Mouse (Mus musculus) neural tube, embryonic 15.5 days (tissue): ENCODE results near the gene Fgf15. TPM values are rescaled to one million over a fixed set of nuclear protein-coding genes. Genes with fewer than 3 reads are reported as not detected.
A peak's percentile ranks its signal among the peaks of the same experiment; 100 is the strongest.

ENCODE experiments used
- ATAC-seq: fragments of 200-750 bp; cut with Nextera tagmentation; 2 replicates; pipeline ENCODE4 v1.8.0; 2017; ENCODE audit warnings: mild to moderate bottlenecking, moderate TSS enrichment, moderate library complexity; ENCODE audit not compliant: low FRiP score
- H3K27ac ChIP-seq: fragments of 300-500 bp; sonication (generic); replicated peaks from 2 replicates; pipeline ENCODE4 v1.5.1; 2015; ENCODE audit warnings: mild to moderate bottlenecking, inconsistent platforms
- H3K27me3 ChIP-seq: fragments of 300-500 bp; sonication (generic); replicated peaks from 2 replicates; pipeline ENCODE4 v1.6.1; 2015; ENCODE audit warnings: inconsistent platforms
- H3K36me3 ChIP-seq: fragments of 300-500 bp; sonication (generic); 2 replicates; pipeline ENCODE4 v1.6.1; 2015; ENCODE audit warnings: inconsistent platforms
- H3K4me1 ChIP-seq: fragments of 300-500 bp; sonication (generic); 2 replicates; pipeline ENCODE4 v1.6.1; 2015; ENCODE audit warnings: inconsistent platforms
- H3K4me2 ChIP-seq: fragments of 300-500 bp; sonication (generic); 2 replicates; pipeline ENCODE4 v1.6.1; 2015; ENCODE audit warnings: inconsistent platforms, mild to moderate bottlenecking, moderate library complexity
- H3K4me3 ChIP-seq: fragments of 300-500 bp; sonication (generic); replicated peaks from 2 replicates; pipeline ENCODE4 v1.5.1; 2015; ENCODE audit warnings: mild to moderate bottlenecking, inconsistent platforms
- H3K9ac ChIP-seq: fragments of 300-500 bp; sonication (generic); replicated peaks from 2 replicates; pipeline ENCODE4 v1.6.1; 2015; ENCODE audit warnings: mild to moderate bottlenecking, inconsistent platforms
- H3K9me3 ChIP-seq: fragments of 300-500 bp; sonication (generic); replicated peaks from 2 replicates; pipeline ENCODE4 v1.6.1; 2016; ENCODE audit warnings: inconsistent platforms
- WGBS: fragments of 180-500 bp; shearing (Covaris S2); methylation state at CpG from one replicate; pipeline ENCODE4 v1.1.7; 2015; ENCODE audit warnings: mixed read lengths; 5-methylcytosine and 5-hydroxymethylcytosine counted together
- polyA plus RNA-seq: library from polyadenylated mRNA; unstranded; fragments of >200 nt; fragmentation: Nextera tagmentation; extraction: Ambion mirVana; gene quantifications from 2 replicates; pipeline ENCODE4 v1.2.1, GENCODE M21; 2015

The Fgf15 gene
- polyA plus RNA-seq, 1 experiment from 2014 or later = 7.8 TPM

GRCm38 (mm10) chr7:144933796-144934195, 37.5 kb downstream of the Fgf15 start:
- Histone ChIP-seq H3K4me3 (no peak overlapping the region), H3K27me3 (peaks cover 9% of the 10 kb centered on the region; the same call in 1 of the 2 replicates), H3K9me3 (no peaks in the 10 kb centered on the region), H3K36me3 (no peaks in the 10 kb centered on the region), H3K9ac (no peak overlapping the region), H3K4me2 (no peak overlapping the region), H3K4me1 (peaks cover 38% of the 10 kb centered on the region), H3K27ac (no peak overlapping the region)
- no peak for ATAC-seq
- WGBS = 91% methylated on average over 8 of the region's 8 CpGs

- Histone ChIP-seq H3K4me2 (no peak overlapping the region), H3K9ac (no peak overlapping the region), H3K36me3 (no peaks in the 10 kb centered on the region), H3K27me3 (peaks cover 20% of the 10 kb centered on the region), H3K27ac (no peak overlapping the region), H3K4me1 (peaks cover 44% of the 10 kb centered on the region), H3K9me3 (no peaks in the 10 kb centered on the region), H3K4me3 (no peak overlapping the region)
- WGBS = 48% methylated on average over 5 of the region's 5 CpGs
- no peak for ATAC-seq
Measured at GRCm38 (mm10) chr7:144934901-144935300, 38.6 kb downstream of the Fgf15 start.

- Histone ChIP-seq H3K4me1 (peaks cover 47% of the 10 kb centered on the region), H3K4me2 (no peak overlapping the region), H3K9me3 (no peaks in the 10 kb centered on the region), H3K36me3 (no peaks in the 10 kb centered on the region), H3K27me3 (peaks cover 25% of the 10 kb centered on the region), H3K27ac (no peak overlapping the region), H3K9ac (no peak overlapping the region; the same call in 1 of the 2 replicates), H3K4me3 (no peak overlapping the region)
- ATAC-seq = no peak
- 48% methylated on average over 5 of the region's 5 CpGs for WGBS
Measured at GRCm38 (mm10) chr7:144935563-144935962, 39.2 kb downstream of the Fgf15 start.

DNA sequence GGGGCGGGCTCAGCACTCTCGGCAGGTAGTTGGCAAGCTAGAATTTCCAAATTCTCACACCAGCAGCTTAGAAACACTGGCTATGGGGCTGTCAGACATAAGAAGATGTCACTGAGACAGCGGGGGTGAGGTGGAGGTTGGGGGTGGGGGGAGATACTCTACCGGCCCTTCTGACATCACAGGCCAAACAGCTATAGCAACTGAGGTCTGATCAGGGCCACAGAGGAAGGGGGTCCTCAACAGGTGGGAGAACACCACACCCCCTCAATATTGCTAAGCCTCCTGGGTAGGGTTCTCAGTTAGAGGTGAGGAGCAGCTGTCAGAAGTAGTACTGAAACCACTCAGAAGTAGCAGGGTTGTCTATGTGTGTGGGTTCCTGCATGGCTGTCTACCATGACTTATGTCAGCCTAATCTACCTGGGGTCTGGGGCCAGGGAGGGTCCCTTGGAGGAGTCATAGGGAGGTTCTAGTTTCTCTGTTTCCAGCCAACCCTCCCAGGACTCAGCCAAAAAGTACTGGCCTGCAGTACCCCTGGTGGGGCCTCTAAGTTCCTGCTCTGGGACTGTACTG, 40.1 kb downstream of the Fgf15 start:
- peaks cover 55% of the 10 kb centered on the region for H3K4me1 ChIP-seq
- no peak overlapping the region for H3K4me3 ChIP-seq
- no peak overlapping the region for H3K9ac ChIP-seq
- H3K4me2 ChIP-seq = no peak overlapping the region
- no peaks in the 10 kb centered on the region for H3K36me3 ChIP-seq
- no peak overlapping the region for H3K27ac ChIP-seq
- H3K27me3 ChIP-seq = peaks cover 29% of the 10 kb centered on the region
- WGBS = 84% methylated on average over 4 of the region's 4 CpGs
- ATAC-seq = no peak
- H3K9me3 ChIP-seq = no peaks in the 10 kb centered on the region

DNA sequence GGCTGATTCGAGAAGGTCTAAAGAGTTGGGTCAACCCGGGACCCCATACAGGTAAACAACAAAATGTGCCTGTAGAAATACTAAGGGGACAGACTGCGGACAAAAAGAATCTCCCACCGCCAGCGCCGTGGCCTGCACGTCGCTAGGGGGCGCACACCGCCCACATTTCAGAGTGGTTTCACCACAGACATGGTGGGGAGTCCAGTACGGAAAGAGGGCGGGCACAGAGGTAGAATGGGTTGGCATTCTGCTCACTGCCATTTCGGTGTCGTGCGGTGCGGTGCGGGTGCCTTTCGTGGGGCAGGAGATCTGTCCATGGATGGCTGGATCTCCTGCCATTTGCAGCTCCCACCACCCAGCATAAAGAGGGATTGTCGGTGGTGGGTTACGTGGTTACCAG, 41.2 kb downstream of the Fgf15 start:
- Histone ChIP-seq H3K9me3 (no peaks in the 10 kb centered on the region), H3K27me3 (peaks cover 40% of the 10 kb centered on the region), H3K9ac (peak overlapping the region; percentile 37), H3K27ac (no peak overlapping the region), H3K4me3 (peak overlapping the region; percentile 48), H3K4me1 (peaks cover 66% of the 10 kb centered on the region), H3K36me3 (no peaks in the 10 kb centered on the region), H3K4me2 (peak overlapping the region; percentile 100)
- peak; percentile 60 for ATAC-seq
- 1% methylated on average over 20 of the region's 20 CpGs for WGBS

GRCm38 (mm10) chr7:144937899-144938517, 41.7 kb downstream of the Fgf15 start:
- H3K4me1 ChIP-seq = peaks cover 71% of the 10 kb centered on the region
- peak overlapping the region; percentile 100 for H3K4me2 ChIP-seq
- ATAC-seq = no peak
- H3K9me3 ChIP-seq = no peaks in the 10 kb centered on the region
- no peak overlapping the region for H3K27ac ChIP-seq
- under 1% methylated on average over 39 of the region's 39 CpGs for WGBS
- peak overlapping the region; percentile 48 for H3K4me3 ChIP-seq
- H3K36me3 ChIP-seq = no peaks in the 10 kb centered on the region
- H3K9ac ChIP-seq = peak overlapping the region; percentile 37
- peaks cover 45% of the 10 kb centered on the region for H3K27me3 ChIP-seq

DNA sequence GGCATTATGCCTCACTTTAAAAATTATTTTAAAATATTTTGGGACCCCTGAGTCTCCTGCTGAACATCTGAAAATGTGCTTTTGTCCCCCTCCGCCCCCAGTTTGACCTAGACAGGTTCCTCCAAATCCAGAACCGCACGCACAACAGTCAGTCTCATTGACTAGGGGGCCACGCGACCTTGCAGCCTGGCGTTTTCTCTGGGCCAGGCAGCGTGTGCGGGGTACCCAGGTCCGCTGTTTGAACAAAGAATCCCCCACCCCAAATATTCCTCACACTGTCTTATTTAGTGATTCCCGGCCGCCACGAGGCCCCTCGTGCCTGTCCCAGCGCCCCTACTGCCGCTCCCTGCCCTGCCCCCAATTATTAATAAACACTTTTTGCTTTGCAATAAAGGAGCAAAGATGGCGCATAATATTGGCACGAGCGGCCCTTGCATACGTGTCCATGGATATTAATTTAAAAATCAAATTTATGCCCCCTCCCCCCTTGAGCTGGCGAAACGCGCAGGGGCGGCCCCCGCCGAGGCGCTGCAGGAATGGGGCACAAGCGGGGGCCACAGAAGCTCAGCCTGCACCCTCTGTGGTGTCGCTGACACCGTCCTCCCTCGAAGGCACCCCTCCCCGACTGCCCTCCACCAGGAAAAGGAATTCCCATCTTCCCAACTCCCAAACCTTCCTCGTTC, 42.5 kb downstream of the Fgf15 start:
- no peak for ATAC-seq
- H3K27ac ChIP-seq = no peak overlapping the region; the same call in 1 of the 2 replicates
- under 1% methylated on average over 32 of the region's 32 CpGs for WGBS
- no peaks in the 10 kb centered on the region for H3K36me3 ChIP-seq
- H3K9me3 ChIP-seq = no peaks in the 10 kb centered on the region
- peak overlapping the region; percentile 48 for H3K4me3 ChIP-seq
- H3K4me2 ChIP-seq = peak overlapping the region; percentile 100
- H3K9ac ChIP-seq = peak overlapping the region; percentile 37
- H3K27me3 ChIP-seq = peaks cover 51% of the 10 kb centered on the region
- H3K4me1 ChIP-seq = peaks cover 76% of the 10 kb centered on the region

DNA sequence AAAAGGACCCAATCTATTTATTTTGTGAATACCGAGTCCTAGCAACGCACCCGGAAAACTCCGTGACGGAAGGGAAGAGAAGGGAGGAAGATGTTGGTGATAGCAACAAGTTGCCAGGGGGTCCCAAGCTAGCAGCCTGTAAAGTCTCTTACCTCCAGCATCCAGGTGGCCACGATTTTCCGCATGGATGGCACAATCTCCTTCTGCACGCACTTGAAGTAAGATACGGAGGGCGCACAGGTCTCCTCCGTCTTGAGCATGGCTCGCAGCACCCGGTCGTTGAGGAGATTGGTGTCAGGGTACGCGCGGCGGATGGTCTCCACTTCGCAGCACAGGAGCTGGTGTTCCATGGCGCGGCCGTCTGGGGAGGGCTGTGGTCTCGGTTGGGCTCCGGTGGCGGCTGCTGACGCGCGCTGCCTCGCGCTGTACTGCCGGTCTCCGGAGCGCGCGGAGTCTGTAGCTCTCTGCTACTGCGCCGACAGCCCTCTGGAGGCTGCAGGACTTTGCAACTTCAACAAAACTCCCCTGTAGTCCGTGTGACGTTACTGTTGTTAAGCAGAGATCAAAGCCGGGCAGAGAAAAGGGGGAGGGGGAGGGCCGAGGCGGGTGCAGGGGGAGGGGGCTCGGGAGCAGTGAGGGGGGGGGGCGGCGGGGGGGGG, 43.1 kb downstream of the Fgf15 start, which contains the start of gene Ccnd1:
Ccnd1 (minus strand) TSS at position 582 of the 659 bp plus-strand sequence.
- Histone ChIP-seq H3K27ac (peak within 1 kb of the TSS; percentile 11; the same call in 1 of the 2 replicates), H3K4me2 (peak within 1 kb of the TSS; percentile 100), H3K4me1 (peaks cover 76% of the 10 kb centered on the region), H3K9me3 (no peaks in the 10 kb centered on the region), H3K9ac (peak within 1 kb of the TSS; percentile 37), H3K36me3 (no peaks in the 10 kb centered on the region), H3K27me3 (peaks cover 56% of the 10 kb centered on the region), H3K4me3 (peak within 1 kb of the TSS; percentile 48)
- WGBS = 0% methylated on average over 36 of the region's 45 CpGs
- ATAC-seq = peak; percentile 26

DNA sequence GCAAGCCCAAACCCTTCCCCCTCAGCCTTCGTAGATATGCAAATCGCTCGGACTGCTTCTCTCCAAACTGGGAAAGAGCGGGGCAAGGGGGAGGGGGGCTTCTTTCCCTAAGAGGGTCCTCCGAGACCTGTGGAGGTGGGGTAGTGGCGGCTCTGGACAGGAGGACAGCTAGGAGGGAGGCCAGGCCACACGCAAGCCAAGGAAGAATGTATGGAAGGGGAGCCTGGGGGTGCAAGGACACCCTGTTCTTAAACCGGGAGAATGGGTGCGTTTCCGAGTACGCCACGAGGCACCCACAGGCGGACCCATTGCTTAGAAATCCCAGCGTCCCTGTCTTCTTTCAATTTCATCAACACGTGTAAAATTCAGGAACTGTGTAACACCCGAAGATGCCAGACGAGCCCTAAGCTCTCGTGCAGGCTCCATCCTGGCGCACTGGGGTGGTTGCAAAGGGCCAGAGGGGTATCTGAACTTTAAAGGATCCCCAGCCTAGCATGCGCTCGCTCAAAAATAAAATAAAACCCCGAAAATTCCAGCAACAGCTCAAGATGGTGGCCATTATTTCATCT, 43.8 kb downstream of the Fgf15 start:
- H3K4me1 ChIP-seq = peaks cover 76% of the 10 kb centered on the region

GRCm38 (mm10) chr7:144940585-144940984, 44.3 kb downstream of the Fgf15 start:
- peaks cover 63% of the 10 kb centered on the region for H3K27me3 ChIP-seq
- under 1% methylated on average over 11 of the region's 11 CpGs for WGBS
- H3K27ac ChIP-seq = no peak overlapping the region
- H3K4me1 ChIP-seq = peaks cover 72% of the 10 kb centered on the region
- H3K9me3 ChIP-seq = no peaks in the 10 kb centered on the region
- ATAC-seq = no peak
- H3K4me3 ChIP-seq = no peak overlapping the region
- no peak overlapping the region for H3K9ac ChIP-seq
- H3K4me2 ChIP-seq = peak overlapping the region; percentile 100
- no peaks in the 10 kb centered on the region for H3K36me3 ChIP-seq

More for the DNA sequence above, 43.8 kb downstream of the Fgf15 start:
- ATAC-seq = no peak
- Histone ChIP-seq H3K27me3 (peaks cover 62% of the 10 kb centered on the region), H3K27ac (0 out of 2 replicates have a peak overlapping the region, but pooled peaks have one; percentile 11), H3K9me3 (no peaks in the 10 kb centered on the region), H3K9ac (no peak overlapping the region), H3K4me2 (peak overlapping the region; percentile 100), H3K36me3 (no peaks in the 10 kb centered on the region), H3K4me3 (peak overlapping the region; percentile 48)
- under 1% methylated on average over 22 of the region's 22 CpGs for WGBS

DNA sequence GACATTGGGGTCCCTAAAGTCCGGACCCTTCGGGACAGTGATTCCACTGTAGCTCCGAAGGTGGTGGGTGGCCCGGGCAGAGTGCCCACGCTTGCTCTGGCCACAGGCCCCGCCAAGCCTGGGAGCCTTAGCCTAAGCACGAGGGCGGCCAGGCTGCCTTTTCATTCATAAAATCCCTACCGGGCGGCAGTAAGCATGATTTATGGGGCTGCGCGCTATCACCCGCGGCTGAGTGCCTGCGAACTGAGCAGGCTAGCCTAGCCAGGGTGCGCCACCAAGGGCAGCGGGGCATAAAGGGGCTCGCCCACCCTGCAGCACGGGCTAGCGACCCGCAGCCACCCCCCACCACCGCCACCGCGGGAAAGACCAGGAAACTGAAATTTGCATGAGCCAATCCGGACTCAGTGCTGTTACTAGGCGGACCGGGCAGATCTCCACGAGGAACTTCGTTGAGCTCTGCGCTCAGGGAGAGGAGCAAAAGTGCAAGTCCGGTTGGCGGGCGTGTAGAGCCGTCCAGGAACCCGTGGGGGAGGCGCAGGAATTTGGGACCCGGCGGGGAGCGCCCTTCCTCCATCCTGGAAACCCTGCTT, 45.0 kb downstream of the Fgf15 start:
- H3K36me3 ChIP-seq = no peaks in the 10 kb centered on the region
- peak overlapping the region; percentile 75 for H3K27ac ChIP-seq
- H3K9ac ChIP-seq = peak overlapping the region; percentile 45
- H3K9me3 ChIP-seq = no peaks in the 10 kb centered on the region
- WGBS = under 1% methylated on average over 37 of the region's 39 CpGs
- H3K4me2 ChIP-seq = peak overlapping the region; percentile 100
- peaks cover 65% of the 10 kb centered on the region for H3K4me1 ChIP-seq
- H3K4me3 ChIP-seq = peak overlapping the region; percentile 45
- ATAC-seq = peak; percentile 39
- peaks cover 63% of the 10 kb centered on the region for H3K27me3 ChIP-seq
